Mouse (Mus musculus) liver, embryonic 12.5 days (tissue): ENCODE data around the gene S100a11. TPM values are rescaled to one million over a fixed set of nuclear protein-coding genes. Genes with fewer than 3 reads are reported as not detected.

ENCODE experiments used
- ATAC-seq: fragments of 200-750 bp; cut with Nextera tagmentation; 2 replicates; pipeline ENCODE4 v1.8.0; 2017; ENCODE audit warnings: moderate number of reproducible peaks, mild to moderate bottlenecking, moderate library complexity
- H3K27ac ChIP-seq: fragments of 300-500 bp; sonication (generic); 2 replicates; pipeline ENCODE4 v1.5.1; 2016; ENCODE audit warnings: mild to moderate bottlenecking
- H3K27me3 ChIP-seq: fragments of 300-500 bp; sonication (generic); replicated peaks from 2 replicates; pipeline ENCODE4 v1.6.1; 2016; ENCODE audit warnings: mild to moderate bottlenecking, moderate library complexity
- H3K36me3 ChIP-seq: fragments of 300-500 bp; sonication (generic); 2 replicates; pipeline ENCODE4 v1.6.1; 2016; ENCODE audit warnings: mild to moderate bottlenecking, moderate library complexity
- H3K4me1 ChIP-seq: fragments of 300-500 bp; sonication (generic); 2 replicates; pipeline ENCODE4 v1.6.1; 2016
- H3K4me2 ChIP-seq: fragments of 300-500 bp; sonication (generic); 2 replicates; pipeline ENCODE4 v1.6.1; 2016; ENCODE audit warnings: mild to moderate bottlenecking, moderate library complexity
- H3K4me3 ChIP-seq: fragments of 300-500 bp; sonication (generic); 2 replicates; pipeline ENCODE4 v1.5.1; 2016; ENCODE audit warnings: mild to moderate bottlenecking, moderate library complexity
- H3K9ac ChIP-seq: fragments of 300-500 bp; sonication (generic); 2 replicates; pipeline ENCODE4 v1.6.1; 2016; ENCODE audit warnings: mild to moderate bottlenecking, moderate library complexity
- H3K9me3 ChIP-seq: fragments of 300-500 bp; sonication (generic); replicated peaks from 2 replicates; pipeline ENCODE4 v1.6.1; 2016; ENCODE audit warnings: mild to moderate bottlenecking, moderate library complexity
- WGBS: fragments of 180-500 bp; shearing (Covaris S2); methylation state at CpG from one replicate; pipeline ENCODE4 v1.1.7; 2016; ENCODE audit not compliant: insufficient replicate concordance; 5-methylcytosine and 5-hydroxymethylcytosine counted together
- polyA plus RNA-seq: library from polyadenylated mRNA; unstranded; fragments of >200 nt; fragmentation: Nextera tagmentation; extraction: Ambion mirVana; gene quantifications from 2 replicates; pipeline ENCODE4 v1.2.1, GENCODE M21; 2016

S100a11 gene
- polyA plus RNA-seq, 1 experiment from 2014 or later, result 158 TPM

GRCm38 (mm10) chr3:93567721-93568120 is 47.4 kb downstream of the S100a11 start:
- no peak for ATAC-seq
- H3K4me2 ChIP-seq, result no peak overlapping the region
- WGBS, result 58% methylated on average over 6 of the region's 6 CpGs
- no peak overlapping the region for H3K27ac ChIP-seq
- H3K4me1 ChIP-seq, result no peaks in the 10 kb centered on the region
- H3K9me3 ChIP-seq, result no peaks in the 10 kb centered on the region
- 0 out of 2 replicates have a peak, but pooled peaks cover 6% of the 10 kb centered on the region for H3K36me3 ChIP-seq
- no peak overlapping the region for H3K4me3 ChIP-seq
- no peak overlapping the region for H3K9ac ChIP-seq
- H3K27me3 ChIP-seq, result no peaks in the 10 kb centered on the region

DNA sequence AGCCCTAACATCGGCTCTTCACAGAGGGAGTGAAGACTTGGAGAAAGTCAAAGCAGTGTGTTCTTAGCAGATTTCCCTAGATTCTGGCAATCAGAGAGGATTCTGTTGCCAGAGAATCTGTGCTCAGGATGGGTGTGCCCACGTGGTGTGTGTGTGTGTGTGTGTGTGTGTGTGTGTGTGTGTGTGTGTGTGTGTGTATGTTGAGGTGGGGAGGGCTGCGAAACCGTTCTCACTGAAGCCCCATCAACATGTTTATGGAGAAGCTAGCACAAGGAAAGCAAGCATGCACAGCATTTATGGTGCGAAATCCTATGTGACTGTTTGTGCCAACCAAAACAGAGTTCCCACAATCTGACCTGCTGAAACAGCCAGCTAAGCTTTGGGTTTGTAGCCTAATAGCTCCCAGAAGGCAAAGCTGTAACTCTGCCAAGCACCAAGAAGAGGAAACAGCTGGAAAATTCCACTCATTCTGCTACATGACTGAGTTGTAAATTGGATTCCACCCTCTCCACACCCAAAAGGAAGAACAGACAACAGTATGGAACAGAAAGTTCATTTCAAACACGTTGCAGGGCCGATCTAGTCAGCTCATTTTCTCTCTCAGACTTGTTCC is 48.2 kb downstream of the S100a11 start:
- no peaks in the 10 kb centered on the region for H3K9me3 ChIP-seq
- no peaks in the 10 kb centered on the region for H3K4me1 ChIP-seq
- H3K27ac ChIP-seq, result no peak overlapping the region
- H3K36me3 ChIP-seq, result 0 out of 2 replicates have a peak, but pooled peaks cover 6% of the 10 kb centered on the region
- no peak overlapping the region for H3K4me2 ChIP-seq
- H3K27me3 ChIP-seq, result no peaks in the 10 kb centered on the region
- no peak for ATAC-seq
- no peak overlapping the region for H3K9ac ChIP-seq
- WGBS, result 67% methylated on average over 6 of the region's 7 CpGs
- H3K4me3 ChIP-seq, result no peak overlapping the region

DNA sequence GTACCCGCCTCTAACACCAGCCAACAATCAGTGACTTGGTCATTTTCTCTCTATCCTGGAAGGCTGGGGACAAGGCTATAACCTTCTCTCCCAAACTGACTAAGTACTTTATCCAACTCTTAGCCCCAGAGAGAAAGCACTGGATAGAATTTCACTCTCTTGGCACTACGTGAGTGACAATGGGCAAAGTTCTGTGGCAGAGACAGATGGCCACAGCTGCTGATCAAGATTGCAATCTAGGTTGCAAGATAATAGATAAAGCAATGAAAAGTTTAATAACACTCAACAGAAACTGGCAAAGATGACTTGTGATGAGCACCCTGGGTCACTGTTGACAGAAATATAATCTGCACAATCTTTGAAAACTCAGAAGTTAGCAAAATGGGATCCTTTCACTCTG is 48.8 kb downstream of the S100a11 start:
- ATAC-seq, result no peak
- Histone ChIP-seq H3K36me3 (0 out of 2 replicates have a peak, but pooled peaks cover 6% of the 10 kb centered on the region), H3K9ac (no peak overlapping the region), H3K4me3 (no peak overlapping the region), H3K27me3 (no peaks in the 10 kb centered on the region), H3K4me1 (no peaks in the 10 kb centered on the region), H3K27ac (no peak overlapping the region), H3K9me3 (no peaks in the 10 kb centered on the region), H3K4me2 (no peak overlapping the region)
- WGBS, result 52% methylated on average over 2 of the region's 2 CpGs

- no peak overlapping the region for H3K4me2 ChIP-seq
- 51% methylated on average over 5 of the region's 5 CpGs for WGBS
Observed at GRCm38 (mm10) chr3:93572058-93572791, 51.9 kb downstream of the S100a11 start.

More at GRCm38 (mm10) chr3:93572058-93572791, 51.9 kb downstream of the S100a11 start:
- no peaks in the 10 kb centered on the region for H3K27me3 ChIP-seq
- H3K4me3 ChIP-seq, result no peak overlapping the region
- H3K9ac ChIP-seq, result no peak overlapping the region
- no peak for ATAC-seq
- H3K27ac ChIP-seq, result no peak overlapping the region
- H3K36me3 ChIP-seq, result no peaks in the 10 kb centered on the region
- no peaks in the 10 kb centered on the region for H3K9me3 ChIP-seq
- no peaks in the 10 kb centered on the region for H3K4me1 ChIP-seq

Other genes with a start within 250 kb of the S100a11 start
- not detected in 2 replicates for gene Flg, start 247.0 kb upstream of the S100a11 start, polyA plus RNA-seq
- not detected in 2 replicates for gene Hrnr, start 200.7 kb upstream of the S100a11 start, polyA plus RNA-seq
- gene Rptn, start 126.8 kb upstream of the S100a11 start, polyA plus RNA-seq, result 0.05 and 0.06 TPM in 2 replicates
- gene Tchh, start 78.2 kb upstream of the S100a11 start, polyA plus RNA-seq, result 0.11 and 0.16 TPM in 2 replicates
- not detected in 2 replicates for gene Tchhl1, start 51.7 kb upstream of the S100a11 start, polyA plus RNA-seq
- gene S100a10, start 34.6 kb downstream of the S100a11 start, polyA plus RNA-seq, result 87.8 and 91.1 TPM in 2 replicates
- gene Tdpoz2, start 132.2 kb downstream of the S100a11 start, polyA plus RNA-seq, result not detected in 2 replicates
- gene Tdpoz1, start 155.8 kb downstream of the S100a11 start, polyA plus RNA-seq, result not detected in 2 replicates
- gene Gm37596, start 172.6 kb downstream of the S100a11 start, polyA plus RNA-seq, result not detected in 2 replicates